In genomic region chr7:110949785-110950620, GRCm38 (mm10) we compare ENCODE assay signal across 21 mouse cellular contexts. TPM values are rescaled to one million over a fixed set of nuclear protein-coding genes. Genes with fewer than 3 reads are reported as not detected.
DNase-seq lines count a peak whose midpoint lies in the region; ATAC-seq lines count a peak whose summit lies in the region.
"Had no signal": no experiment of that assay in that cellular context is flagged by ENCODE, and none has a peak within 500 bp of the region (broad histone marks: within the 10 kb centered on the region; RNA-seq: fewer than 3 reads in every experiment).

No protein-coding gene starts in this region.

- 66% methylated on average over 13 of the region's 13 CpGs for WGBS in heart, embryonic 12.5 days
- 62% methylated on average over 13 of the region's 13 CpGs for WGBS in heart, embryonic 11.5 days (ENCODE audit: insufficient replicate concordance)

- H3K4me3 ChIP-seq in heart, embryonic 12.5 days: no peak overlapping the region
- H3K4me3 ChIP-seq in heart, embryonic 11.5 days (ENCODE audit: low read depth, low read length): no peak overlapping the region
- peak overlapping the region; percentile 48 for H3K4me3 ChIP-seq in megakaryocyte, embryonic 14.5 days (replicated peaks)
- H3K4me3 ChIP-seq: hindbrain, embryonic 10.5 days; kidney, embryonic 15.5 days; limb, embryonic 10.5 days; midbrain, embryonic 15.5 days; myocyte had no signal

- peak; percentile 22 for DNase-seq in gastrocnemius, adult 18-20 months (ENCODE audit: low spot score)
- DNase-seq in gastrocnemius, postnatal 14 days: no peak
- no peak for DNase-seq in cerebellum, adult 8-10 months
- DNase-seq: cerebellum, adult 11-12 months; cerebellum, postnatal 25 days; embryo, embryonic 11 days; right cerebral cortex, postnatal 14 days; thymus, postnatal 4 days had no signal

- no peak for ATAC-seq in heart, embryonic 12.5 days (ENCODE audit: insufficient number of reproducible peaks, low FRiP score)
- no peak for ATAC-seq in heart, embryonic 11.5 days (replicated peaks; ENCODE audit: insufficient number of reproducible peaks, low FRiP score, low TSS enrichment)
- ATAC-seq in megakaryocyte, adult 5-6 weeks (ENCODE audit: poor library complexity, severe bottlenecking): no peak
- ATAC-seq: forebrain, embryonic 16.5 days; hindbrain, postnatal 0 days; intestine, postnatal 0 days; midbrain, embryonic 15.5 days had no signal

- H3K4me2 ChIP-seq in heart, embryonic 12.5 days: no peak overlapping the region
- H3K4me2 ChIP-seq in heart, embryonic 11.5 days: no peak overlapping the region
- H3K4me2 ChIP-seq: kidney, embryonic 15.5 days; midbrain, embryonic 15.5 days had no signal

- no peak overlapping the region for H3K27ac ChIP-seq in heart, embryonic 12.5 days (ENCODE audit: poor library complexity, severe bottlenecking)
- H3K27ac ChIP-seq in heart, embryonic 11.5 days (ENCODE audit: low read depth, low read length): no peak overlapping the region
- H3K27ac ChIP-seq: hindbrain, embryonic 10.5 days; hindbrain, postnatal 0 days; kidney, embryonic 15.5 days; limb, embryonic 10.5 days; midbrain, embryonic 15.5 days had no signal

- peaks cover 30% of the 10 kb centered on the region for H3K4me1 ChIP-seq in heart, embryonic 12.5 days (replicated peaks)
- H3K4me1 ChIP-seq in heart, embryonic 11.5 days (ENCODE audit: control insufficient read depth, insufficient read depth, low read length): peaks cover 8% of the 10 kb centered on the region; the same call in 1 of the 2 replicates
- peaks cover 100% of the 10 kb centered on the region for H3K4me1 ChIP-seq in megakaryocyte, embryonic 14.5 days
- H3K4me1 ChIP-seq: midbrain, embryonic 15.5 days had no signal

- no peaks in the 10 kb centered on the region for H3K27me3 ChIP-seq in heart, embryonic 12.5 days (replicated peaks)
- no peaks in the 10 kb centered on the region for H3K27me3 ChIP-seq in heart, embryonic 11.5 days (ENCODE audit: control insufficient read depth, insufficient read depth, low read length)
- no peaks in the 10 kb centered on the region for H3K27me3 ChIP-seq in megakaryocyte, embryonic 14.5 days (replicated peaks)
- H3K27me3 ChIP-seq: kidney, embryonic 15.5 days; midbrain, embryonic 15.5 days had no signal

- no peaks in the 10 kb centered on the region for H3K36me3 ChIP-seq in heart, embryonic 12.5 days
- no peaks in the 10 kb centered on the region for H3K36me3 ChIP-seq in heart, embryonic 11.5 days (ENCODE audit: control insufficient read depth, insufficient read depth, low read length)
- H3K36me3 ChIP-seq in megakaryocyte, embryonic 14.5 days (replicated peaks; ENCODE audit: low read length): peaks cover 99% of the 10 kb centered on the region
- H3K36me3 ChIP-seq: hindbrain, embryonic 10.5 days; kidney, embryonic 15.5 days; limb, embryonic 10.5 days; midbrain, embryonic 15.5 days had no signal

- peak overlapping the region; percentile 38; the same call in 1 of the 2 replicates for H3K9ac ChIP-seq in heart, embryonic 12.5 days
- H3K9ac ChIP-seq in heart, embryonic 11.5 days (ENCODE audit: low read depth, low read length): no peak overlapping the region
- H3K9ac ChIP-seq: kidney, embryonic 15.5 days; midbrain, embryonic 15.5 days had no signal

- no peaks in the 10 kb centered on the region for H3K9me3 ChIP-seq in heart, embryonic 12.5 days (replicated peaks)
- no peaks in the 10 kb centered on the region for H3K9me3 ChIP-seq in heart, embryonic 11.5 days (replicated peaks; ENCODE audit: control insufficient read depth, low read length)
- H3K9me3 ChIP-seq in megakaryocyte, embryonic 14.5 days: no peaks in the 10 kb centered on the region
- H3K9me3 ChIP-seq: hindbrain, embryonic 10.5 days; kidney, embryonic 15.5 days; limb, embryonic 10.5 days; midbrain, embryonic 15.5 days had no signal

- intact Hi-C loops in gastrocnemius, postnatal 14 days (cut with DNase I; ENCODE audit: low total_unique reads): no loop called here

RNA-seq across cellular contexts. Expression of gene Mrvi1, which starts 32.3 kb away (rescaled TPM):
- 1 to 10 TPM; 4.7 to 5.2 TPM for total RNA-seq in gastrocnemius, adult 18-20 months (2021)
- 10 to 100 TPM in 1 of 2 experiments, 1 to 10 TPM in 1; 6.3 to 10.1 TPM for total RNA-seq in gastrocnemius, postnatal 14 days (2021)
- 5.7 and 8.0 TPM in 2 replicates for polyA plus RNA-seq in heart, embryonic 12.5 days (2016; fragmentation: Nextera tagmentation; extraction: Ambion mirVana)
- polyA plus RNA-seq in heart, embryonic 11.5 days (2014; fragmentation: Nextera tagmentation; extraction: Ambion mirVana): 6.6 and 7.4 TPM in 2 replicates
- 142 and 149 TPM in 2 replicates for polyA plus RNA-seq in megakaryocyte, embryonic 14.5 days (2012; ENCODE audit: insufficient read depth, low replicate concordance)
- 0.02 and 0.32 TPM in 2 replicates for total RNA-seq in megakaryocyte, adult 5-6 weeks (2015)
- total RNA-seq in megakaryocyte, adult 5-6 weeks (2017): 0.04 TPM in 1 of 2 replicates, not detected in the other
- total RNA-seq: CH12.LX had no signal

Comparison
In these comparisons a context has a peak if more than half of its experiments do, and no peak if none do; other contexts are left out.
1. RNA of gene Mrvi1, which starts 32.3 kb away (total RNA-seq): 6.3 to 10.1 TPM in gastrocnemius, postnatal 14 days and 4.7 to 5.2 TPM in gastrocnemius, adult 18-20 months; 0.02 to 0.32 TPM in megakaryocyte, adult 5-6 weeks; every median in the first group is over 4 times any median in the second.